Mouse (Mus musculus) stomach, embryonic 14.5 days (tissue): ENCODE results near the gene Nudt5. TPM values are rescaled to one million over a fixed set of nuclear protein-coding genes. Genes with fewer than 3 reads are reported as not detected.
A peak's percentile ranks its signal among the peaks of the same experiment; 100 is the strongest.
"Not testable (repeated sequence)": the region's sequence is repeated elsewhere in the genome, so short reads cannot be mapped to it uniquely, and the experiment has no call there.

Experiments used
- ATAC-seq: fragments of 200-750 bp; cut with Nextera tagmentation; 2 replicates; pipeline ENCODE4 v1.8.0; 2017; ENCODE audit warnings: low read depth, moderate TSS enrichment; ENCODE audit not compliant: insufficient number of reproducible peaks, insufficient read depth, low FRiP score
- H3K27ac ChIP-seq: fragments of 300-500 bp; sonication (generic); 2 replicates; pipeline ENCODE4 v1.5.1; 2014; ENCODE audit warnings: mild to moderate bottlenecking, low read length, moderate library complexity, mixed read lengths
- H3K27me3 ChIP-seq: fragments of 300-500 bp; sonication (generic); 2 replicates; pipeline ENCODE4 v1.6.1; 2014; ENCODE audit warnings: low read length, control low read depth, mixed read lengths; ENCODE audit not compliant: control insufficient read depth, insufficient read depth
- H3K36me3 ChIP-seq: fragments of 300-500 bp; sonication (generic); 2 replicates; pipeline ENCODE4 v1.6.1; 2014; ENCODE audit warnings: mild to moderate bottlenecking, control low read depth, low read length, moderate library complexity, mixed read lengths; ENCODE audit not compliant: control insufficient read depth, insufficient read depth
- H3K4me1 ChIP-seq: fragments of 300-500 bp; sonication (generic); 2 replicates; pipeline ENCODE4 v1.6.1; 2014; ENCODE audit warnings: low read length, control low read depth, mixed read lengths; ENCODE audit not compliant: control insufficient read depth, insufficient read depth
- H3K4me2 ChIP-seq: fragments of 300-500 bp; sonication (generic); replicated peaks from 2 replicates; pipeline ENCODE4 v1.6.1; 2014; ENCODE audit warnings: low read depth, low read length, control low read depth
- H3K4me3 ChIP-seq: fragments of 300-500 bp; sonication (generic); 2 replicates; pipeline ENCODE4 v1.5.1; 2014; ENCODE audit warnings: low read depth, low read length, control low read depth
- H3K9ac ChIP-seq: fragments of 300-500 bp; sonication (generic); replicated peaks from 2 replicates; pipeline ENCODE4 v1.6.1; 2014; ENCODE audit warnings: low read depth, mild to moderate bottlenecking, control low read depth, low read length, moderate library complexity, mixed read lengths
- H3K9me3 ChIP-seq: fragments of 300-500 bp; sonication (generic); 2 replicates; pipeline ENCODE4 v1.6.1; 2016; ENCODE audit warnings: low read depth, low read length, control low read depth; ENCODE audit not compliant: control insufficient read depth
- whole genome bisulfite sequencing: fragments of 180-500 bp; shearing (Covaris S2); extraction: QIAGEN DNeasy Blood & Tissue Kit; methylation state at CpG from one replicate; pipeline ENCODE4 v1.1.7; 2014; 5-methylcytosine and 5-hydroxymethylcytosine counted together
- polyA plus RNA-seq: library from polyadenylated mRNA; unstranded; fragments of >200 nt; fragmentation: Nextera tagmentation; extraction: Ambion mirVana; gene quantifications from 2 replicates; pipeline ENCODE4 v1.2.1, GENCODE M21; 2014

Gene Nudt5
- polyA plus RNA-seq: 71.0 and 73.0 TPM in 2 replicates

DNA sequence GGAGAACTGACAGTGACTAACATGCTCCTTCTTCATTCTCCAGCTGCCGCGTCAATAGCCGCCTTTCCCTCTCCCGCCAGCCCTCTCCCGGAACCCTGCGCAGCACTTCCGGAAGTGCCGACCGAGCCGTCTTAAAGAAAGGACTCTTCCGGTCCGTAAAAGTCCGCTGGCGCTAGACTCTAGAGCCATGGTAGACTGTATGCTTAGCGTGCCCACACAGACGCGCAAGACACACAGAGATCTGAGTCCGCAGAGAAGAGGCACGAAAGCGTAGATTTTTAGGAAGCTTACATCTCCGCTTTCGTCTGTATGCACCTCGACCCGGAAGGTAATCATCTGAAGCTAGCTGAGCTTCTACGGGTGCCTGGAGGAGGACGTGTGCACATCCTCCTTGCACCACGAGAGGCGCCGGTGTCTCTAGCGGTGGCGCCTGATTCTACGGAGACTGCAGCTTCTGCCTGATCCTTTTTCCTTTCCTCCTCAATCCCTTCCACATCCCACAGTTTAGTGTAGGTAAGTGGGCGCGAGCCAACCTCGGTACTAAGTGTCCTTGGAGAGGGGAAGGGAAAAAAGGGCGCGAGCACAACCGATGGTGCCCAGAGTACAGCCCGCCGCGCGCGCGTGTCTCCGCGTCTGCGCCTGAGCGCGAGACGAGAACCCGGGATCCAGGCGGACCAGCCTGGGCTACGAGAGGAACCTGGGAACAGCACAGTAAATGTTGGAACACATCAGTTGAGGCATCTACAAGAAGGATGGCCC lies at the start of gene Nudt5, which contains the start of gene Cdc123:
Nudt5 (plus strand) TSS at position 147 of the 759 bp plus-strand sequence.
Cdc123 (minus strand) TSS at position 292 of the 759 bp plus-strand sequence.
- Histone ChIP-seq H3K27me3 (no peaks in the 10 kb centered on the region), H3K27ac (peak within 1 kb of the TSS; percentile 86), H3K9ac (peak within 1 kb of the TSS; percentile 85), H3K9me3 (no peaks in the 10 kb centered on the region), H3K4me1 (no peaks in the 10 kb centered on the region), H3K36me3 (peaks cover 13% of the 10 kb centered on the region), H3K4me3 (peak within 1 kb of the TSS; percentile 78), H3K4me2 (peak within 1 kb of the TSS; percentile 62)
- WGBS: under 1% methylated on average over 53 of the region's 53 CpGs
- ATAC-seq: peak; percentile 93

DNA sequence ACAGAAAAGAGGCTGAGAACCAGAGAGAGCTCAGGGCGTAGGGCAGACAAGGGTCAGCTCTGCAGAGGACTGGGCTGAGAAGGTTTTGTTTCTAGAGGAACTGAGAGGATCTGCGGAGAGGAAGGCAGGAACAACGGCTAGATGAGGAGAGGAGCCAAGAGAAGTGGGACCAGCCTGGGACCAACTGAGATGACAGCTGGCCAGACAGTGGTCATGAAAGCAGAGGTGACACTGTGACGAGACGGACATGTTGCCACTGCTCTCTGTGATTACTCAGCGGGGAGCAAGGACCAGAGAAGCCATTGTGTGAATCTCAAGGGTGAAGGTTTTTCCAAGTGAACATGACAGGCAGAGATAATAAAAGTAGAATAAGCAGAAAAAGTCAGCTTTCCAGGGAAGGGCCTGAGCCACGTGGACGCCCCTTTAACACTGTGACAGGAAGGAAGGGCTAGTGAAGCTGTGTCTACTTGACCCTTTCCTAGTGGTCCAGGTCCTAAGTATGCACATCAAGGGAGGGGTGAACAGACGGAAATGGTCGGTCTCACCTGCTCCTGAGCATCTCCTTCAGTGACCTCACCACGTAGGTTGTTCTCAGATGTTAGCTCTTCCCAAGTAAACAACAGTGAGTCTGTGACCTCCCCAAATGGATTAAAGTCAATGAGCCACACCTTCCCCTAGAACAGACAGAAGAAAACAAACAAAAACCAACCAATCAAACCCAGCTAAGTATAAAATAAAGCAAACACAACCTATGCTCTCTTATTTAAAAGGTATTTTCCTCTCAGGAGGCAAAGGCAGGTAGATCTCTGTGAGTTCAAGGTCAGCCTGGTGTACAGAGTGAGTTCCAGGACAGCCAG lies 46.8 kb upstream of the Nudt5 start:
- H3K4me3 ChIP-seq: no peak overlapping the region
- H3K27me3 ChIP-seq: no peaks in the 10 kb centered on the region
- 0 out of 2 replicates have a peak, but pooled peaks cover 7% of the 10 kb centered on the region for H3K9me3 ChIP-seq
- WGBS: 80% methylated on average over 11 of the region's 11 CpGs
- H3K9ac ChIP-seq: no peak overlapping the region
- peaks cover 26% of the 10 kb centered on the region for H3K36me3 ChIP-seq
- ATAC-seq: no peak
- H3K4me2 ChIP-seq: no peak overlapping the region
- H3K27ac ChIP-seq: no peak overlapping the region
- H3K4me1 ChIP-seq: no peaks in the 10 kb centered on the region

DNA sequence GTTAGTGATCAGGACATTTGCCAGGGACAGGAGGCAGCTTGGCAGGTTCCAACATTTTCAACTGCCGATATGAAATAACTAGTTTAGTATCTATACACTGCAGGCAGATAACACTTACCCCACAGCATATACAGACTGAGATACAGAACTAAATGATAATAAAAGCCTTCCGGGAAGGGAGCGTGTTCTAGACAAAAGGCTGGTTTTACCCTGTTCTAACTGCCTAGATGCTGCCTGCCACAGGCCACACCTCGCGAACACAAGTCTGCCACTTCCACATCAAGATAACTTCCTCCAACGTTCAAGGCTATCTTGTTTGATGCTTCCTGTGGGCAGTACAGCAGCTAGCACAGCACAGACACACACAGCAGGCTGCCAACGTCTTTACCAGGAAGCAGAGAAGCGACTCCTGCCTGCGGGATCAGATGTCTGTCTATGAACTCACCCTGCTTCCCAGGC lies 43.6 kb upstream of the Nudt5 start:
- Histone ChIP-seq H3K9me3 (0 out of 2 replicates have a peak, but pooled peaks cover 7% of the 10 kb centered on the region), H3K4me1 (no peaks in the 10 kb centered on the region), H3K4me2 (no peak overlapping the region), H3K27me3 (no peaks in the 10 kb centered on the region), H3K9ac (no peak overlapping the region), H3K27ac (peak overlapping the region; percentile 18; the same call in 1 of the 2 replicates), H3K36me3 (peaks cover 33% of the 10 kb centered on the region), H3K4me3 (no peak overlapping the region)
- WGBS: 68% methylated on average over 9 of the region's 9 CpGs
- ATAC-seq: no peak

DNA sequence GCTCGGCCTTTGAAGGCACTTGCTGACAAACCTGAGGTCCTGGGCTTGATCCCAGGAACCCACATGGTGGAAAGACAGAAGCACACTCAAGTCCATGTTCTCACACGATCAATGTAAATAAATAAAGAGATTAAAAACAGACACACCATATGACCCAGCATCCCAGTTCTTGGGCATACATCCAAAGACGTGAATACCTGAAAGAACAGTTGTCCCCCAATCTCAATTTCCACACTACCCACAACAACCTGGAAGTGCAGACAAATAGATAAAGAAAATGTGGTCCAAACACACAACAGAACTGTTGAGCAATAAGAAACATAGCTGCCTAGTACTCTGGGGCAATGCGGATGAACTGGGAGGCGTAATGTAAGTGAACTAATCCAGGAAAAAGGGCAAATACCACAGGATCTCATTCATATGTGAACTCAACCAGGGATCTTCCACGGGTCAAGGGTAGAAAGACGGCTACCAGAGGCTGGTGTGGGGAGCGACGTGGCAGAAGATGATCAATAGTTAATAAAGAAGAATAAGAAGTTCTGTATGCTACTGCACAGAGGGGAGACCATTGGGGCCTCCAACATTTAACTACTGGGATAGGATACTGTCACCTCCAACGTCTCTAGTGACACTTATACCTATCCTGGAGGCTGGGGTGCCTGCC lies 42.8 kb upstream of the Nudt5 start:
- no peak overlapping the region for H3K9ac ChIP-seq
- WGBS: 86% methylated on average over 10 of the region's 10 CpGs
- no peak overlapping the region for H3K4me3 ChIP-seq
- no peak for ATAC-seq
- H3K4me1 ChIP-seq: no peaks in the 10 kb centered on the region
- no peaks in the 10 kb centered on the region for H3K27me3 ChIP-seq
- H3K9me3 ChIP-seq: 0 out of 2 replicates have a peak, but pooled peaks cover 7% of the 10 kb centered on the region
- no peak overlapping the region; the same call in 1 of the 2 replicates for H3K27ac ChIP-seq
- no peak overlapping the region for H3K4me2 ChIP-seq
- H3K36me3 ChIP-seq: peaks cover 25% of the 10 kb centered on the region

DNA sequence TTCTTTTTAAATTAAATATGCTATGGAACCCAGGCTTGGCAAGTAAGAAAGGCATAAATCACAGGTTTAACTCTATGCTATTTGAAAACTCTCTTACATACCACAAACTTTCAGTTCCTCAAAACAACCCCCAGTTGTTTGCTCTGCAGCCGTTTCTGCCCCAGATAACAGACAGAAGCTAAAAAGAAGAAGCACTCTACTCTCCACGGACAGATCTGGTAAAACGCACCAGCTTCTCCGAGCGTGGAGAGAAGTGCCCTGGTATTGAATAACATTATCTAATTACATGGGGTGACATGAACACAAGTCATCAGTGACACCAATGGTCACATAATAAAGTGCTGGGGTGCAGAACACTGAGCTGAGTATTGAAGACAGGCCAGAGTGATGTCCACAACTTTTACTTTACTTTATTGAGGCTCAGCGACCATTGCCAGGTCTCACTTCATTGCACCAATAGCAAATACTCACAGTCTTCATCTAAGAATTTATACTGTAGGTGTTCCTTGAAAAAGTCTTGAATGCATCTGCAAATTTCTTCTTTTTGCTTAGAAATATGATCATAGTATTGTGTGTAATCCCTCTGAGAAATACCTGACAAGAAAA lies 40.3 kb upstream of the Nudt5 start:
- Histone ChIP-seq H3K27me3 (no peaks in the 10 kb centered on the region), H3K4me2 (no peak overlapping the region), H3K9me3 (0 out of 2 replicates have a peak, but pooled peaks cover 6% of the 10 kb centered on the region), H3K36me3 (peaks cover 23% of the 10 kb centered on the region), H3K4me3 (no peak overlapping the region), H3K4me1 (no peaks in the 10 kb centered on the region), H3K9ac (no peak overlapping the region), H3K27ac (no peak overlapping the region)
- 90% methylated on average over 6 of the region's 6 CpGs for WGBS
- ATAC-seq: no peak

DNA sequence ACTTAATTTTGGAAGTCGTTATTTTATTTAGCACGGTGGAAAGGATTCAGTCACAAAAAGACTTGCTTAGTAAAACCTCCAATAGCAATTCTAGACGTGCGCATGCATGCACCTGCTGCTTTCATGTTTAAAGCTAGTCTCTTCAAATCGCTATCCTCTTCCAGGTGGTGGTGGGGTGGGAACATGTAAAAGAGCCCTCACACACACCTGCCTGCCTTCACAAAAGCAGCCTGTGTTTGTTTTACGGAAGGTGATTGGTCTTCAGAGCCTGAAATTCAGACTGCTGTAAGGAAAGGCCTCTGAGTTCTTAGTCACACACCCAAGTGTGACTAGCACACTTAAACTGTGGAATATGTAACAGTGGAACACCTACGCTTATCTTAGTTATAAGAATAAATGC lies 39.6 kb upstream of the Nudt5 start:
- no peak overlapping the region for H3K9ac ChIP-seq
- no peak overlapping the region for H3K27ac ChIP-seq
- no peak overlapping the region for H3K4me2 ChIP-seq
- no peaks in the 10 kb centered on the region for H3K4me1 ChIP-seq
- H3K4me3 ChIP-seq: no peak overlapping the region
- ATAC-seq: no peak
- H3K27me3 ChIP-seq: no peaks in the 10 kb centered on the region
- peaks cover 29% of the 10 kb centered on the region for H3K36me3 ChIP-seq
- WGBS: 89% methylated on average over 7 of the region's 7 CpGs
- no peaks in the 10 kb centered on the region for H3K9me3 ChIP-seq

DNA sequence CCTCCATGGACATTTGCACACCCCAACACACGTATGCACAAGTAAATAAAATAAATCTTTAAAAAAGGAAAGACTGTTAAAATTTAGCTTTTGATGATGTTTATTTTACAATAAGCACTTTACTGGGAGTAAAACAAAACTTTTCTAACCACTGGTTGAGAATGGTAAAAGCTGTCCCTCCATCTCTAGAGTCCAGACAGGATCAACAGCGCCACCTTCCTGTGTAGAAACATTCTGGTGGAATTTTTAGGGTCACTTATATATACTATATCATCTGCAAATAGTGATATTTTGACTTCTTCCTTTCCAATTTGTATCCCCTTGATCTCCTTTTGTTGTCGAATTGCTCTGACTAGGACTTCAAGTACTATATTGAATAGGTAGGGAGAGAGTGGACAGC lies 38.6 kb upstream of the Nudt5 start:
- H3K27ac ChIP-seq, H3K4me1 ChIP-seq, H3K4me3 ChIP-seq, H3K27me3 ChIP-seq, H3K9me3 ChIP-seq, H3K4me2 ChIP-seq, ATAC-seq, H3K9ac ChIP-seq: not testable (repeated sequence)
- H3K36me3 ChIP-seq: peaks cover 38% of the 10 kb centered on the region
- 77% methylated on average over 3 of the region's 3 CpGs for WGBS
